Mouse (Mus musculus) large intestine, adult 2 months (tissue): ENCODE results near the gene Kit. TPM values are rescaled to one million over a fixed set of nuclear protein-coding genes. Genes with fewer than 3 reads are reported as not detected.

Experiments used
- DNase-seq: peaks from one replicate; pipeline ENCODE4 v3.0.0-alpha.2; 2012; ENCODE audit warnings: low read depth, low spot score
- WGBS: fragments of 180-500 bp; shearing (Covaris S2); methylation state at CpG from one replicate; pipeline ENCODE4 v1.1.7; 2018; 5-methylcytosine and 5-hydroxymethylcytosine counted together
- polyA plus RNA-seq: library from polyadenylated mRNA; depleted of rRNA; stranded (reverse); fragments of >200 nt; gene quantifications from 2 replicates; pipeline ENCODE4 v1.2.3, GENCODE M21; 2012; rRNA removed

The Kit gene
- 14.0 and 15.6 TPM in 2 replicates for polyA plus RNA-seq

DNA sequence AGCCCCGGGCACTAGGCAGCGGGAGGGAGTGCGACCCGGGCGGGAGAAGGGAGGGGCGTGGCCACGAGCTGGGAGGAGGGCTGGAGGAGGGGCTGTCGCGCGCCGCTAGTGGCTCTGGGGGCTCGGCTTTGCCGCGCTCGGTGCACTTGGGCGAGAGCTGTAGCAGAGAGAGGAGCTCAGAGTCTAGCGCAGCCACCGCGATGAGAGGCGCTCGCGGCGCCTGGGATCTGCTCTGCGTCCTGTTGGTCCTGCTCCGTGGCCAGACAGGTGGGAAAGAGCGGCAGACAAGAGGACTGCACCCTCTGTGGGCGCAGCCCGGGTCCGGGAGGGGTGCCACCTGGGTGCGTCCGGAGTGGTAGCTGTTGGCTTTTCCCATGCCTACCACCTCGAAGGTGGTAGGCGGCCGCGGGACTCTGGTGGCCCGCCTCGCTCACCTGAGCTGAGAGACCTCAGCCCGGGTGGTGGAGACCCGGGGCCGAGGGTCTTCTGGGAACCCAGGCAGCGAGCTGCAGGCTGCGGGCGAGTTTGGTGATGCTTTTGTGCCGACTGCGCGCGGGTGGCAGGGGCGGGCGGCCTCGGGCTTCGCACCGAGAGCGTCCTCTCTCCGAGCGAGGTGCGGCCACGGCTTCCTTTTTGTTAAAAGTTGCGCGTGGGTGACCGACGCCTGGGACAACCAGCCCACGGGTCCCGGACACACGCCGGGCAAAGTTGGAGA is at the start of gene Kit:
TSS of gene Kit (plus strand) at position 65 of the 715 bp plus-strand sequence.
- WGBS: under 1% methylated on average over 65 of the region's 65 CpGs
- no peak for DNase-seq

DNA sequence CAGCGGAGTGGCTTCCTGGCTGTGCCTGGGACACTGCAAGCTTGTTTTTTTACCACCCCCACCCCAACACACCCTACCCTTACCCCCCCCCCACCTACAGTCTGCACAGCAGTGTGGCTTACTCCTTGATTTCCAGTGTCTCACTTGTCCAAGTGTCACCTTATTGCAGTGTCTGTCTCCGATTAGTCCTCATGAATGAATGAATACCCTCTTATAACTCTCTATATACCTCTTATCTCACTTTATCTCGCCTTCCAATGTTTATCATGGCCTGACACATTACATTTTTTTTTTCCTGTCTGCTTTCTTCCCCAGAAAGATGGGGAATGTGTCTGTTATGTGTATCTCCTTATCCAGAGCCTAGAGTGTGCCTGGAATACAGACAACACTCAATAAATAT is 38.6 kb upstream of the Kit start:
- WGBS: 49% methylated on average over 3 of the region's 3 CpGs

DNA sequence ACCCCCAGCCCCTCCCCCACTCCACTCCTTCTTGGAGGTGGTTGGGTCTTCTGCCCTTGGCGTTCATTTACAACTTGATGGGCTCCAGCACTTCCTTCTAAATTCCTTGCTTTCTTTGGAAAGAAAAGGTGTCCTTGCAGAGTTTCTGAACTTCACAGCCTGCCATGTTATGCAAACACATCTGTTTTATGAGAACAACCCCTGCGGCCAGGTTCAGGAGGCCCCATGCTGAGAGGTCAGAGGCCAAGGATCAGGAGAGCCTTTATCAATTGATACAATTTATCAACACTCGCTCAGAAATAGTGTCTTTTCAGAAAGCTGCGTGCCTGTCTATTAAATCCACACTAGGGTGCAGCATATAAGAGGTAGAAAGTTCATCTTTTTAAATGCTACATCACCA is 37.0 kb upstream of the Kit start:
- 54% methylated on average over 4 of the region's 4 CpGs for WGBS

More for the DNA sequence above, 38.6 kb upstream of the Kit start:
- DNase-seq: no peak

DNA sequence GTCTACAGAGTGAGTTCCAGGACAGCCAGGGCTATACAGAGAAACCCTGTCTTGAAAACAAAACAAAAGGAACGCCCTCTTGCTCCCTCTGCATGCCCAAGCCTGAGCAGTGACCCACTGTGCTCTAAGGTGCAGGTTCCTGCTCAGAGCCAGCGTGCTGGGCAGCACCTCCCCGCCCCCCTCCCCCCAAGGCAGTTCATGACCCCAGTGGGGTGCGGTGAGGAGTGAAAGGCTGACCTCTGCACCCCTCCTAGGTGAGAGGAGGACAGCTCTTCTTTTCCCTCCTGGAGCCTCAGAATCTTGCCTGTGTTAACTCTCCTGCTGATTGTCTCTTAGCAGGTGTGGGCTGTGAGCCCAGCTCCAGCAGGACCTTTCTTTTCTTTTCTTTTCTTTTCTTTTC is 36.3 kb upstream of the Kit start:
- 69% methylated on average over 4 of the region's 4 CpGs for WGBS

More for the DNA sequence above, 37.0 kb upstream of the Kit start:
- no peak for DNase-seq

DNA sequence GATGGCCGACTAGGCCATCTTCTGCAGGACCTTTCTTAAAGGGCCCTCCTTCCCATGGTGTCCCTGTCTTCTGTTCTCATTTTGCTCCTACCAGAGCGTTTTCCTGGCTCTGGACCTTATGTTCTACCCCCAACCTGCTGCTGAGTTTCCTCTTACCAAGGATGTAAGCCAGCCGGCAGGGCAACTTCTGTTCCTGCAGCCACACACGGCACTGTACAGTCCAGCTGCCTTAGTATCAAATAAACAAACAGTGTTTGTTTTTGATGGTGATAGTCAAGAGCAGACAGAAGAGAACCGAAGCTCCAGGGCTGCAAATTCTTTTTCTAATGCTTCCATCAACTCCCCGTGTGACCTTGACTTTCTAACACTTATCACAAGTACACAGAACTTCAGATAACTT is 35.6 kb upstream of the Kit start:
- no peak for DNase-seq
- 25% methylated on average over 6 of the region's 6 CpGs for WGBS

More for the DNA sequence above, 36.3 kb upstream of the Kit start:
- no peak for DNase-seq

DNA sequence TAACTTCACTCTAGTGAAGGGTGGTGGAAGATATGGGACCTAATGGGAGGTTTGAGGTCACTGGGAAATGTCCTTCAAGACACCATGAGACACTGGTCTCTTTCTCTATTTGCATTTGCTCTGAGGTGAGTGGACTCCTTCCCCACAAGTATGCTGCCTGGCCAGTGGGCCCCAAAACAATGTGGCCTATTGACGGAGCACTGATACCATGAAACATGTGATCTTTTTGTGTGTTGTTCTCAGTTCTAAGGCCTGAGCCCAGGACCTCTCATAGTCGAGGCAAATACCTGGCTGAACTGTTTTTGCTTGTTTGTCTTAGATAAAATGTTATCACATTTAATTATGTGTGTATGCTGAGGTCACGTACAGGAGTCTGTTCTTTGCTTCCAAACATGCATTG is 31.0 kb upstream of the Kit start:
- no peak for DNase-seq

DNA sequence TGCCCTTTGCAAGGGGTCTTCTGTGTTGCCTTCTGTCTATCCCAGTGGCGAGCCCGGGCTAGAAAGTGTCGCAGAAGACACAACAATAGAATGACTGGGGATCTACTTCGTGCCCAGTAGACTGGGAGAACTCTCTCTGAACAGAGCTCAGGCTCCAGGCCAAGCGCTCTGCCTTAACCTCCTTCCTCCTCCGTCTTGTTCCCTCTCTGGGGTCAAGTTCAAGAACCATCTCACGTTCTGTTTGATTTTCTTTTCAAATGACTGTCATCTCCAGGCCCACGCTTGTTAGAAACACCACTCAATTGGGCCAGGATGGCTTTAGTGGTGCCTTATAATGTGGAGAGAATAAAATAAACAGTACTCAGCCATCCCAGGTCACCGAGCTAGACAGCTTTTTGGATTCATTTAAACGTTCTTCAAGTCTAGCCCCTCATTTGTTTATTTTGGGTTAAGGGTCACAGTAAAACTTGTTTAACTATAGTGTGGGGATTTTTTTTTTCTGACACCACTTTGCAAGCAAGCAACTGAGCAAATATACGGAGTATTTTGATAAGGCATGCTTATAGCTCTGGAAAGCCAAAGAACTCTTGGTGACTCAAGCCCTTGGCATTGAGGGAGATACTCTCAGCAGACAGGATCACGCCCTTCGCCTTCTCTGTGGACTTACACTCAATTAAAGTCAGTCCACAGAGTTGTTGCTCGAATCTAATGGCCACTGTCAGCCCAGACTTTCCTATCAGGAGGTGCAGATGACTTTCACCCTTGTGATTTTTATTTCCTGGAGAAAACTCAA is 30.0 kb upstream of the Kit start:
- DNase-seq: no peak
- WGBS: 33% methylated on average over 14 of the region's 14 CpGs

More for the DNA sequence above, 31.0 kb upstream of the Kit start:
- WGBS: 60% methylated on average over 3 of the region's 3 CpGs

DNA sequence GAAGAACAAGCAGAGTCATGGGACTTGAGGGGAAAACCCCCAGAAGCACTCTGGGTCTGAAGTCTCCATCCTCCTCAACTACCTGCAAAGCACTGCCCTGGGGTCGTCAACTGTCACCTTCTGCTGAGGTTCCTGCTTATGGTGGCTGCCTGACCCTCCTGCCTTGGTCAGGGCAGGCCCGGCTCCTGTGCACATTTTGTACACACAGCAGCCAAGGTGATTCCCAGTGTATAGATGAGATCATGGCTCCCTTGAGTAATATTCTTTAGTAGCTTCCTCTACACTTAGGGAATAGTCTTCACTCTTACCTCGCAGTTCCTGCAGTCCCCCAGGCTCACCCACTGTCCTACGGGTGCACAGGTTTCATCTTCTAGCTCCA is 29.5 kb upstream of the Kit start:
- 45% methylated on average over 4 of the region's 4 CpGs for WGBS
- DNase-seq: no peak

DNA sequence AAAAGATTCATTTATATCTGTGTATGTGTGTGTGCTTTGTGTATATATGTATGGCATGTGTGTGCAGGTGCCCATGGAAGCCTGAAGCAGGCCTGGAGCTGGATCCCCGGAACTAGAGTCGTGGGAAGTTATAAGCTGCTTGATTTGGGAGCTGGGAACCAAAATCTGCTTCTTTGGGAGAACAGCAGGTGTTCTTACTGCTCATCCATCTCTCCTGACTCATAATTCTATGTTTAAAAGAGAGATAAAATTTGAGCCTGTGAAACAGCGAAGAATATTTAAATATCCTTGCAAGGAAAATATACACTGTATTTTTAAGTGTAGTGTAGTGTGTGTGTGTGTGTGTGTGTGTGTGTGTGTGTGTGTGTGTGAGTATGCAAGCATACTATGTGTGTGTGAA is 21.7 kb upstream of the Kit start:
- DNase-seq: no peak
- WGBS: 82% methylated on average over 3 of the region's 3 CpGs

DNA sequence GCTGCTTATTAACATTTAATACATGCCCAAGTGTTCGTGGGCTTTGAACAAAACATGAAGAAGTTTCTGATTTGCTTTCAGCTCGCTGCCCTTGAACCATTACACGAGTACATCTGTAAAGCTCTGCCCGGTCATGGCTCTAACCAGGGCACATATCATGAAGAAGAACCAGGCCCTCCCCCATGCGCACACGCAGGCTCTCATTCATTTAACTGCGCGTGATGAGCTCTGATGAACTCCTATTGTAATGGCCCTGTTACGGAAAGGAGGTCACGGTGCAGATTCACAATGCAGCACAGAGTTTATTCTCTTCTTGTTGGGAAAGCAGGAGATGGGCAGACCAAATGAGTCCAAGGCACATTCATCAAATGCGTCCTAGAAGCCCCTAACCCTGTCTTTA is 17.1 kb upstream of the Kit start:
- no peak for DNase-seq
- 89% methylated on average over 11 of the region's 11 CpGs for WGBS

DNA sequence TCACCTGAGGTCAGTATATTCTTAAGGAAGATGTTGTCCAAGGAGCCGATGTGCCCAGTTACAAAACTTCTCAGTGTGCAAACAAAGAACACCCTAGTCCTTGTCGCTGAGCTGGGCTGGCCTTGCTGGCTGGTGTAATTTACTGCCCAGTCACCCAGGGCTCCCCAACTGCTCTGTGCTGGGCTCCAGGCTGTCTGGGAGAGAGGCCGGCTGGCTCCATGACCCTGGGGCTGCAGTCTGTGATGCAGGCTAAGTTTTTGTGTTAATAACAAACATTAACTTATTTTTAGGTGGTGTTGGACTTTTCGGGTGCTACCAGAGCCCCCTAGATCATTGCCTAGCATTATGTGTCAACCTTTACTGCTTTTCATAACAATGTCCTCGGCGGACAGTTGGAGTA is 15.4 kb upstream of the Kit start:
- 52% methylated on average over 6 of the region's 6 CpGs for WGBS
- no peak for DNase-seq

DNA sequence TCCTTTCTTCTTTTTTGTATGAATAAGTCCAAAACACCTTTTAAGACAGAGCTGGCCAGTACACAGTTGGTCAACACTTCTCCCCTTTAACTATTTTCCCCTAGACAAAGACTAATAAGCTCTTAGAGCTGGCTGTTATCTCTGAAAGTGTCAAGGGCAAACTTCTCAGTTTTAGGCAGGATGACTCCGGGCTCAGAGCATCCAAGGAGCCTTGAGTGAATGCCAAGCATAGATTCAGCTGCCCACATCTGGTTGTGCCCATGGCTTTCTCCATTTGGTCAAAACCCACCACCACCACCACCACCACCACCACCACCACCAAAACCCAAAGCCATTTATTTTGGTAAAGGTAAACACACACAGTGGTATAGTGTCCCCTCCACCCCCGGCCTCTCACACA is 13.5 kb upstream of the Kit start:
- 87% methylated on average over 2 of the region's 2 CpGs for WGBS

DNA sequence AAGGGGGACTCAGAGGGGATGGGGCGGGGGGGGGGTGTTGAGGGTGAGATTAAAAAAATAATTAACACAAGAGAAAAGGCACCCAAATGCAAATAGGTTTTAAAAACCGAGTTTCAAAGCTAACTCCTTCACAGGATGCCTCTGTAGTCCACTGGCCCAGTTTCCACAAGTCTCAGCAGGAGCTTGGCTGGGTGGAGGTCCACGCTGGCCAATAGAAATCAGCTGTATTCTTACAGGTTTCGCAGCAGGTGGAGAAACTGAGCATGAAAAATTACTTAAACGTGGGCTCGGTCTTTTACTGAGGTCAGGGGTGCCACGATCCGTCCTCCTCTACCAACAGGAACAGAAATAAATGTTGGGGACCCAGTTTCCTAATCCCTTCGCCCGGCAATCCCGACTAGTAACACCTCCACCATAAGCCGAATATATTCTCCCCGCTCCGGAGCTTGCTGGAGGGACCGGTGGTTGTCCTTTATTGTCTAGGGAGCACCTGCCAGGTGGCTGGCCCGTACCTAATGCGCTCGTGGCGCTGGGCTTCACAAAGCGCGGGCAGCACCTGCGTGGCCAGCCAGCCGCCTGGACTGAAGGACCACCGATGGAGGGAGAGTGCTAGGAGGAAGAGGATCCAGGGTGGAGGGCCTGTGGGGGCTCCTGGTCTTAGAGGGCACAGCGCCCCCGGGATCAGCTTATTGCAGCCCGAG is 415 bp upstream of the Kit start:
- 7% methylated on average over 27 of the region's 27 CpGs for WGBS
- DNase-seq: no peak

More for the DNA sequence above, 13.5 kb upstream of the Kit start:
- DNase-seq: no peak

DNA sequence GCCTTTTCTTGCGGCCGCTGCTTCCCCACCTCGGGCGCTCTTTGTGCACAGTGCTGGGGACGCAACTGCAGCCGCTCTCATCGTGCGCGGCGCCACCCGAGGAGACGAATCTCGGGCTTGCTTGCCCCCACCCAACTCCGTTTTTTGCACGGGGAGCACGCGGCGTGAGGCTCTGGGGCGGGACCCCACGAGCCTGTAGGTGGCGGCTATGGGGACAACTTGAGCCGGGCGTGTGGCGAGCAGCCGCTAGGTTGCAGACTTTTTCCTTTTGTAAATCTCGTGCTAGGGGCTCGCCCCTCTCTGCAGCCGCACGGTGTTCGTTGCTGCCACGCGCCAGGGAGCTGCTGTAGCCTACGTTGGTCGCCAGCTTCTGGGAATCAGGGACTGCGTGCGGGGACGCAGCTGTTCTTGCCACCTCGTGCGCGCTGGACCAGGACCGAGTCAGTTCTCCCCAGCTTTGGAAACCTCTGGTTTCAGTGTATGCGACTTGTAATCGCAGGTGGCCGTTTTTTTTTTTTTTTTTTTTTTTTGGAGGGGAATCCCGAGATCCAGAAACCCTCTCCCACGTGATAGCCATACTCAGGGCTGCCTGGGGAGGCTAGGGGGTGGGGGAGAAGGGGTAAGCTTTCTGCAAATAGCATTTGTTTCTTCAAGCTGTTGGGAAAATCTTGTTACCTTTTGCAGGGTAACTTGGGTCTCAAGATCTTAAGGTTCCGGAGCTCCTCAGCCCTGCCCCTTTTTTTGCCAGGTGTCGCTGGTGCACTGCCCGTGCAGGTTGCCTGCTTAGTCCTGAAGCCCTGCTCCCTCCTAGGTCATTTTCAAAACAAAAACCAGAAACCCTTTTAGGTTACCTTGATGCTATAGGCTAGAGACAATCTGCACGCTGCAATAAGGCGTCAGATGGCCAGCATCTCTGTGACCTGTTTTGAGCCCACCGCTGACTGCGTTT is 1.1 kb downstream of the Kit start:
- WGBS: 2% methylated on average over 53 of the region's 53 CpGs
- DNase-seq: no peak

DNA sequence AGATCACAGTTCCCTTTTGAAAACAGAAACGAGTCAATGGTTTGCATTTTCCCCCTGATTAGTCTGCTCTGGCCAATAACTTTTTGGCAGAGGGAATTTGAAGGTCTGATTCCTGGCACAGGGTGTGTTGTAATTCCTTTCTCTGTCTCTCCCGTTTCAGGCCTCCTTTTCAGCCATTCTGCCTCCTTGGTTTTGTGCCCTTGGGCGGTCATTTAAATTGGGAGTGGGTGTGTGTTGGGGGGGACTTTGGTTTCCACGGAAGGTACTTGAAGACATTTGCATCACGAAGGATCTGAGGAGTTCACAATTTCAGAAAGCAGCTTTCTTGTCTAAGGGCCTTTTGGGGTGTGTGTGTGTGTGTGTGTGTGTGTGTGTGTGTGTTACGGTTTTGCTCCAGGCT is 2.0 kb downstream of the Kit start:
- DNase-seq: no peak
- 43% methylated on average over 6 of the region's 6 CpGs for WGBS

DNA sequence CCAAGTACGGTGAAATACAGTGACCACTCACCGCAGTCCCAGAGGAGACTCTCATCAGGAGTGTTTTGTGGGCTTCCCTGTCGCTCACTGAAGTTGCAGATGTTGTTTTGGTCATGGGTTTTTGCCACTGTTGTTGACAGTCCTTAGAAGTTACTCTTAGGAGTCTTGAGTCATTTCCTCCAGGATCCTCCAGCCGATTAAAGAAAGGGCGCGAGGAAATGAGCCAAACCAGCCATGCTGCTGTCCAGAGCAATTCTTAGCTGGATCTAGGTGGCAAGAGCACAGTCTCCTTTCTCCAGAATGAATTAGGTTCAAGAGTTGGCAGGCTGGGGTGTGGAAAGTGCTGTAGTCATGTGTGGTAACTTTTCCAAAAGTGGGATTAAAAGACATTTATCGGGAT is 3.4 kb downstream of the Kit start:
- DNase-seq: no peak
- 60% methylated on average over 7 of the region's 7 CpGs for WGBS

DNA sequence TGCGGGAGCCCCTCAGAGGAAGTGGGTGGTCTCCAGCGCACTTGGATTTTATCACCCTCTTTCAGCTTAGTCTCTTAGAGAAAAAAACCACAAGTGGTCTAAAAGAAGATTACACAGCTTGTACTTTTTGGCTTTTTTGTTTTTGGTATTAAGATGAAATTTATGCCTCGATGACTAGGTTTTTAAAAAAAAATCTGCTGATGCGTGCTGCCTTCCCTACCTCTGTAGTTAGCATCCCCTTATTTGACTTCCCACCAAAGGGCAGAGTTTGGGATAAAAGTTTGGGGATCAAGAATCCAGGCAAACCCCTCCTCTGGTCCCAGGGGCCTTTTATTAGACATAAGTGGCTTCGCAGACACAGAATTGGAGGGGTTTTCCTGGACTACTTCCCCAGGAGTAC is 4.5 kb downstream of the Kit start:
- DNase-seq: no peak
- 85% methylated on average over 5 of the region's 5 CpGs for WGBS

DNA sequence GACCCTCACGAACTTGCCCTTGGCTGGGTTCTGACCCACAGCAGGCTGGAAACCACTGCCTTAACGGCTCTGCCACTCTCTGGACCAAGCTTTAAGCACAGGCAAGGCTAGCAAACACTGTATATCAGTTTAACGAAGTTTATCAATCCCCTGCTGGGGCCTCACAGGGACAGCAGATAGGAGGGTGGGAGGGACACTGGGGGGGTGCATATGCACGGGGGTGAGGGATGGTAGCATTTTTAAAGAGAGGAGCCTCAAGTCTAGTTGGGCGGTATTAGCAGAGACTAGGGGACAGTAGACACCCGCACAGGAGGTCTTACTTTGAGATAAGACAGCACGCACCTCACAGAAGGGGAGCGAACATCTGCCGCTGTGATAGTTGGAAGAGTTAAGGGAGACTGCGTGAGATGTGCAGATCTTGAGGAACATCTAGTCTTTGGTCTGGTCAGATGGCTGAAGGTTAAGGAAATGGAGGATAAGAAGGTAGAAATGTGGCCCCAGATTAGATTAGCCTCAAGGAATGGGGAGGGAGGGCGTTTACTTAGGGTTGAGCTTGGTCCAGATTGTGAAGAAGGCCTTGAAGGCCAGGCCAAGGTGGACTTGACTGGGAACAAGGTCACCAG is 5.0 kb downstream of the Kit start:
- 74% methylated on average over 11 of the region's 11 CpGs for WGBS
- DNase-seq: no peak

DNA sequence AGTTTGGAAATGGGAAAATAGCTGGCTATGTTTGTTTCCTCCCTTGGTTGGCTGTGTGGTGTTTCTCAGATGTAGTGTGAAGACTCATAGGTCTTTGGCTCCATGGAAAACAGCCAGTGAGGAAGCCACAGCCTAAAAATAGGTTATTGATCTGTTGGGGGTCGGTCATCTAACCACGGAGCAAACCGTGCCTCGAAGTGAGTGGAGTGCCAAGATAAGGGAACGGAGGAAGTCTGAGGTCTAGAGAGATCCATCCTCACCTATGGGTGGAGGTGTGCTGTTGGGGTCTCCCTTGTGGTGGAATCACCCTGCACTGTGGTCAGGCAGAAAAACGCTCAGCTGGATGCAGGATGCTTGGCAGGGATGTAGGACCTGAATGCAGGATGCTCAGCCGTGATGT is 7.2 kb downstream of the Kit start:
- 87% methylated on average over 7 of the region's 7 CpGs for WGBS

More for the DNA sequence above, 7.2 kb downstream of the Kit start:
- DNase-seq: no peak
